Mouse (Mus musculus): ENCODE measurements around the gene Sectm1a. TPM values are rescaled to one million over a fixed set of nuclear protein-coding genes. Genes with fewer than 3 reads are reported as not detected.
A peak's percentile ranks its signal among the peaks of the same experiment; 100 is the strongest.
"Not testable (repeated sequence)": the region's sequence is repeated elsewhere in the genome, so short reads cannot be mapped to it uniquely, and the experiment has no call there.

Gene Sectm1a
- polyA plus RNA-seq, 1 experiment from 2014 or later = 0.29 TPM

DNA sequence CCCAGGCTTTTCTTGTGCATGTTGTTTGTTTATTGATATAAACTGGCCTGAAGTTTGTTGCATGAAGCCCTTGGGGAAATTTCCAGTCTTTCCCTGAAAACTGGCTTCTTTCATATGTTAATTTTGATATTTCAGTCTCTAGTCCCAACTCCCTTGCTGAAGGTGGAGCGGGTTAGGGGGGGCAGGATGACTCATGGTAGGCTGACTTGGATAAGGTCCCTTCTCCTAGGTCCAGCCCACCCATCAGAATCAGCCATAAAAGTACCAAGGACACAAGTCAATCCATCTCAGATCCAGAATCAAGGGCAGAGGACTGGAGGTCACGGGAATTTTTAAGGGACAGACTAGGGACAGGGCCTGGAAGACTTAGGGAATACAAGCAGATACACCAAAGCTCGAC lies 30.0 kb upstream of the Sectm1a start:
- ATAC-seq (no peak), DNase-seq (ENCODE audit: low spot score) (no peak)
- Histone ChIP-seq H3K4me3 (ENCODE audit: low read depth, low read length) (no peak overlapping the region), H3K9me3 (ENCODE audit: low read length) (no peaks in the 10 kb centered on the region), H3K4me2 (replicated peaks; ENCODE audit: low read depth, low read length) (no peak overlapping the region), H3K4me1 (ENCODE audit: insufficient read depth, low read depth, low read length) (peaks cover 5% of the 10 kb centered on the region), H3K9ac (replicated peaks; ENCODE audit: low read depth) (no peak overlapping the region), H3K27me3 (replicated peaks; ENCODE audit: insufficient read depth, low read length) (no peaks in the 10 kb centered on the region), H3K36me3 (ENCODE audit: insufficient read depth, low read length) (no peaks in the 10 kb centered on the region), H3K27ac (ENCODE audit: low read length) (no peak overlapping the region)
- WGBS = 75% methylated on average over 3 of the region's 3 CpGs
- TF ChIP-seq EP300 (IDR thresholded peaks at IDR 0.05) (no peak), CTCF (IDR thresholded peaks at IDR 0.05) (no peak)

DNA sequence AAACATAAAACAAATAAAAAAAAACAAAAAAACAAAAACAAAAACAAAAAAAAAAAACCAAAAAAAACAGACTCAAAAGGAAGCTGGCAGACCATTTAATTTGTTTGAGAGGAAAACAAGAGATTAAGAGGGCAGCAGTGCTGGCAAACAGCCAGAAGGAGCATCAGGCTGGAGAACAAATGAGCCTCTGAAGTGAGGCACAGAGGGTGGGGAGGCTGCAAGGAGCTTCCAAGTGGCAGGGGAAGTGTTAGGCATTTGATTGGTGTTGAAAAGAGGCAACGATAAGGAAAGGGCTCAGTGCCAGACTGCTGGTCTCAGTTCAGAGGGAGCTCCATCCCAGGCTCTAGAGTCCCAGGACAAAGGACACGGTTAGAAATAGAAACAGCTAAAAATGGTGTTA lies 29.0 kb upstream of the Sectm1a start:
- peak; percentile 75 for DNase-seq (ENCODE audit: low spot score)
- Histone ChIP-seq H3K27ac (ENCODE audit: low read length) (no peak overlapping the region), H3K9ac (replicated peaks; ENCODE audit: low read depth) (no peak overlapping the region), H3K27me3 (replicated peaks; ENCODE audit: insufficient read depth, low read length) (no peaks in the 10 kb centered on the region), H3K4me1 (ENCODE audit: insufficient read depth, low read depth, low read length) (peaks cover 5% of the 10 kb centered on the region), H3K9me3 (ENCODE audit: low read length) (no peaks in the 10 kb centered on the region), H3K36me3 (ENCODE audit: insufficient read depth, low read length) (no peaks in the 10 kb centered on the region), H3K4me2 (replicated peaks; ENCODE audit: low read depth, low read length) (no peak overlapping the region), H3K4me3 (ENCODE audit: low read depth, low read length) (no peak overlapping the region)
- peak; percentile 61; the same call in 1 of the 2 replicates for ATAC-seq
- WGBS = 4% methylated on average over 2 of the region's 2 CpGs
- TF ChIP-seq CTCF (IDR thresholded peaks at IDR 0.05) (no peak), EP300 (IDR thresholded peaks at IDR 0.05) (no peak)

DNA sequence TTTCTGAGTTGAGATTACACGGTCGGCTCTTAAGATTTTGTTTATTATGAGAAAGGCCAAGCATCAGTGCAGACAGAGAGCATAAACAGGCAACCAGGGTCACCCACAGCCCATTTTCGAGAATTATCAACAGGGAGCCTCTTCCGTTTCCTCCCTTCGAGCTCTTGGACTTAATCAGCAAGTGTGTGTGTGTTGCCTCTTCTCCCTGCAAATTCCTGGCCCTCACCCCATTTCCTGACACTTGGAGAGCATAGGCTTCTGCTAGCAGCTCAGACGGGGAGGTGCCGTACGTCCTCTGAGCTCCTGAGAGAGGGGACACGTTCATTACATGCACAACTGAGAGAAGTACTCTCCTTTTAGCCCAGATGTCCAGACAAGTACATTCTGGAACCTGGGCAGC lies 27.0 kb upstream of the Sectm1a start:
- no peak overlapping the region for H3K9ac ChIP-seq (replicated peaks; ENCODE audit: low read depth)
- H3K4me3 ChIP-seq (ENCODE audit: low read depth, low read length) = no peak overlapping the region
- WGBS = 10% methylated on average over 9 of the region's 9 CpGs
- H3K27me3 ChIP-seq (replicated peaks; ENCODE audit: insufficient read depth, low read length) = no peaks in the 10 kb centered on the region
- peaks cover 5% of the 10 kb centered on the region for H3K4me1 ChIP-seq (ENCODE audit: insufficient read depth, low read depth, low read length)
- ATAC-seq (peak; percentile 50), DNase-seq (ENCODE audit: low spot score) (peak; percentile 39)
- TF ChIP-seq EP300 (IDR thresholded peaks at IDR 0.05) = no peak
- TF ChIP-seq CTCF (IDR thresholded peaks at IDR 0.05) = no peak
- H3K9me3 ChIP-seq (ENCODE audit: low read length) = no peaks in the 10 kb centered on the region
- H3K36me3 ChIP-seq (ENCODE audit: insufficient read depth, low read length) = no peaks in the 10 kb centered on the region
- H3K4me2 ChIP-seq (replicated peaks; ENCODE audit: low read depth, low read length) = no peak overlapping the region
- H3K27ac ChIP-seq (ENCODE audit: low read length) = no peak overlapping the region

DNA sequence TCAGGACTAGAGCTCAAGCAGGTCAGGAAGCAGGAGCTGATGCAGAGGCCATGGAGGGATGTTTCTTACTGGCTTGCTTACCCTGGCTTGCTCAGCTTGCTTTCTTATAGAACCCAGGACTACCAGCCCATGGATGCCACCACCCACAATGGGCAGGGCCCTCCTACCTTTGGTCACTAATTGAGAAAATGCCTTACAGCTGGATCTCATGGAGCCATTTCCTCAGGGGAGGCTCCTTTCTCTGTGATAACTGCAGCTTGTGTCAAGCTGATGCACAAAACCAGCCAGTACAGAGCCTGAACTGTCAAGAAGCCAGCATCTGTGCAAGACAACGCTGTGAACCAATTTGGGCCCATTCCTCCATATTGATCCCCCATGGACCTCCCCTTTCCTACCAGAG lies 26.2 kb upstream of the Sectm1a start:
- WGBS = 73% methylated on average over 1 of the region's 1 CpGs
- not testable (repeated sequence) for H3K9me3 ChIP-seq (ENCODE audit: low read length); DNase-seq (ENCODE audit: low spot score); H3K27ac ChIP-seq (ENCODE audit: low read length); H3K9ac ChIP-seq (replicated peaks; ENCODE audit: low read depth); ATAC-seq; H3K36me3 ChIP-seq (ENCODE audit: insufficient read depth, low read length); H3K4me3 ChIP-seq (ENCODE audit: low read depth, low read length); H3K27me3 ChIP-seq (replicated peaks; ENCODE audit: insufficient read depth, low read length); H3K4me2 ChIP-seq (replicated peaks; ENCODE audit: low read depth, low read length); H3K4me1 ChIP-seq (ENCODE audit: insufficient read depth, low read depth, low read length)

DNA sequence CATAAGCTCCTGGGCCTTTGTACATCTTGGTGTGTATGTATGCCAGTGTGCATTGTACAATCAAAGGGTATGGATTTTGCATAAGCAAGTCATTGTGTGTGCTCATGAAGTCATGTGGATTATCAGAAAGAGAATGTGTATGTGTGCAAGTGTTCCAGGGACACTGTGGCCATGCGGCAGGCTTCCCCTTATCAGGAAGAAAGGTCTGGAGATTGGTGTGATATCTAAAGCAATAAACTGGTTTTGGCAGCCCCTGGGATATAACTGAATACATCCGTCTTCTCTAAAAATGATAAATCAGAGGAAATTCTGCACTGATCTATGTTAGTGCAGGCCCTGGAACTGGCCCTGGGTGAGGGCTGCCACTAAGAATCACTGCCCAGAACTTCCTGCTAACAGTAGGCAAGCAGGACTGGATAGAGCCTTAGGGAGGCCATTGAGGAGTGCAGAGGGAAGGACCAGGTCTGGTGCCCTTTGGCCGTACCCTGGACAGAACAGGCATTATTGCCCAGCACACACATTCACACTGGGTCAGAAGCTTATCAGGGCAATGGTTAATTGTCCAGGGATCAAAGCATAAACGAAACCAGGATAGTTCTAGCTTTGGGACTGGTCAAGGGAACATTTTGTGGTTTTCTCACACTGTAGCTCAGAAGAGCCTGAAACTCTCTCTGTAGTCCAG lies 20.2 kb upstream of the Sectm1a start:
- TF ChIP-seq CTCF (IDR thresholded peaks at IDR 0.05) (no peak), EP300 (IDR thresholded peaks at IDR 0.05) (no peak)
- no peak overlapping the region for H3K4me3 ChIP-seq (ENCODE audit: low read depth, low read length)

DNA sequence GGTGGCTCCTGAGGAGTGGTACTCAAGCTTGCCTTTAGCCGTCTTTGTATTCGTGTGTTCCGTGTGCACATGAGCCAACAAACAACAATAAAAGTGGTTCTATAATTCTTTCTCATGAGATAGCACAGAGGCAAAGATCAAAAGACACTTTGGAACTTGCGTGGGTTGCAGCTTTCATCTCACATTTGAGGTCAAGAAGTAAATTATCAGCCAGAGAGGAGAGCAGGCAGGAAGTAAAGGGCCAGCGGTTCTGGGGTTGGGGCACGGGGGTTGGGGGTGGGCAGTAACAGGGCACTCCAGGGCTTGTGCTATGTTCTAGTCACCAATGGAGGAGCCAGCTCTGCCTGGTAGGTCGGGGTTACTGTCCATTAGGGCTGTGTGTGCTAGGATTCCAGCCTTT lies 19.7 kb upstream of the Sectm1a start:
- Histone ChIP-seq H3K27me3 (replicated peaks; ENCODE audit: insufficient read depth, low read length) (no peaks in the 10 kb centered on the region), H3K4me3 (ENCODE audit: low read depth, low read length) (no peak overlapping the region), H3K36me3 (ENCODE audit: insufficient read depth, low read length) (no peaks in the 10 kb centered on the region), H3K27ac (ENCODE audit: low read length) (no peak overlapping the region), H3K4me1 (ENCODE audit: insufficient read depth, low read depth, low read length) (no peaks in the 10 kb centered on the region), H3K4me2 (replicated peaks; ENCODE audit: low read depth, low read length) (no peak overlapping the region), H3K9ac (replicated peaks; ENCODE audit: low read depth) (no peak overlapping the region), H3K9me3 (ENCODE audit: low read length) (no peaks in the 10 kb centered on the region)
- WGBS = 31% methylated on average over 7 of the region's 7 CpGs
- DNase-seq (ENCODE audit: low spot score) = no peak
- no peak for TF ChIP-seq EP300 (IDR thresholded peaks at IDR 0.05)
- no peak for TF ChIP-seq CTCF (IDR thresholded peaks at IDR 0.05)
- ATAC-seq = no peak

More for the DNA sequence above, 20.2 kb upstream of the Sectm1a start:
- Histone ChIP-seq H3K4me2 (replicated peaks; ENCODE audit: low read depth, low read length) (no peak overlapping the region), H3K36me3 (ENCODE audit: insufficient read depth, low read length) (no peaks in the 10 kb centered on the region), H3K27ac (ENCODE audit: low read length) (no peak overlapping the region), H3K4me1 (ENCODE audit: insufficient read depth, low read depth, low read length) (no peaks in the 10 kb centered on the region), H3K9ac (replicated peaks; ENCODE audit: low read depth) (no peak overlapping the region), H3K27me3 (replicated peaks; ENCODE audit: insufficient read depth, low read length) (no peaks in the 10 kb centered on the region), H3K9me3 (ENCODE audit: low read length) (no peaks in the 10 kb centered on the region)
- WGBS = 75% methylated on average over 4 of the region's 4 CpGs
- no peak for ATAC-seq
- no peak for DNase-seq (ENCODE audit: low spot score)

DNA sequence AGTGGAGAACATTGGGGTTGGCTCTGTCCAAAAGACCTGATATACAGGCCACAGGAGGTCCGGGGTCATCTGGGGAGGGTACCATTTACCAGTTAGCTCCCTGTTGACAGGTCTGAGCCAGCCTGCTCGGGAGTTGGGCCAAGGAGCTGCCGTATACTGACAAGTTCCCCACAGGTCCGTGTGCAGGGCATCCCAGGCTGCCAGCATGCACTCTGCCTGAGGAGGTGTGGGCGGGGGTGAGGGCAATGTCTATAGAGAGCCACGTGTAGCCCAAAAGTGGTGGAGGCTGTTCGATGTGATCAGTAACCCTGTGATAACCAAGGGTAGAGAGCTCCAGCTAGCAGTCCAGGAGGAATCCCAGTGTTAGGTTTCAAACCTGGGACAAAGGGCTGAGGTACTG lies 18.7 kb upstream of the Sectm1a start:
- ATAC-seq = no peak

More for the DNA sequence above, 18.7 kb upstream of the Sectm1a start:
- WGBS = 58% methylated on average over 7 of the region's 7 CpGs
- Histone ChIP-seq H3K4me3 (ENCODE audit: low read depth, low read length) (no peak overlapping the region), H3K36me3 (ENCODE audit: insufficient read depth, low read length) (no peaks in the 10 kb centered on the region), H3K27ac (ENCODE audit: low read length) (no peak overlapping the region), H3K4me1 (ENCODE audit: insufficient read depth, low read depth, low read length) (no peaks in the 10 kb centered on the region), H3K4me2 (replicated peaks; ENCODE audit: low read depth, low read length) (no peak overlapping the region), H3K27me3 (replicated peaks; ENCODE audit: insufficient read depth, low read length) (no peaks in the 10 kb centered on the region), H3K9me3 (ENCODE audit: low read length) (no peaks in the 10 kb centered on the region), H3K9ac (replicated peaks; ENCODE audit: low read depth) (no peak overlapping the region)
- no peak for TF ChIP-seq CTCF (IDR thresholded peaks at IDR 0.05)
- TF ChIP-seq EP300 (IDR thresholded peaks at IDR 0.05) = no peak
- no peak for DNase-seq (ENCODE audit: low spot score)
